Mouse (Mus musculus): ENCODE results near the gene Birc3.

- TF ChIP-seq CTCF (IDR thresholded peaks at IDR 0.05 in 2 of 3, conservative IDR thresholded peaks at IDR 0.05 in 1 of 3; ENCODE audit: control insufficient read depth in 1 of 3, insufficient read depth in 1 of 3, low read depth in 2 of 3, low read length in 3 of 3, poor library complexity in 1 of 3, severe bottlenecking in 1 of 3) (0 out of 6 replicates have a peak, but pooled peaks of 1 of the 3 experiments have one; percentile 12), MAZ (IDR thresholded peaks at IDR 0.05; ENCODE audit: low read depth, low read length) (no peak; the same call in 1 of the 2 replicates), HCFC1 (IDR thresholded peaks at IDR 0.05; ENCODE audit: low read depth, low read length) (peak; percentile 62)
Measured at GRCm38 (mm10) chr9:7872775-7873439, at the start of gene Birc3.
